Mouse (Mus musculus): ENCODE measurements at regions not wholly inside any gene's neighbourhood (a gene's known extent, or its start where the extent isn't known, plus 50 kb on each side); places are given as distances from the start of the nearest gene placed in this dataset.

GRCm38 (mm10) chr3:56764336-56764735 lies 537.5 kb downstream of the Tm4sf1 start:
- ATAC-seq (ENCODE audit: low FRiP score, low read depth) = no peak
- Histone ChIP-seq H3K4me2 (replicated peaks) (no peak overlapping the region), H3K4me3 (no peak overlapping the region), H3K9ac (no peak overlapping the region), H3K4me1 (no peaks in the 10 kb centered on the region), H3K9me3 (no peaks in the 10 kb centered on the region), H3K36me3 (no peaks in the 10 kb centered on the region), H3K27ac (no peak overlapping the region), H3K27me3 (replicated peaks) (no peaks in the 10 kb centered on the region)
- 91% methylated on average over 3 of the region's 3 CpGs for WGBS

- Histone ChIP-seq H3K4me3 (no peak overlapping the region), H3K9me3 (no peaks in the 10 kb centered on the region), H3K27ac (no peak overlapping the region), H3K27me3 (replicated peaks) (no peaks in the 10 kb centered on the region), H3K4me2 (replicated peaks) (no peak overlapping the region), H3K4me1 (no peaks in the 10 kb centered on the region), H3K36me3 (no peaks in the 10 kb centered on the region), H3K9ac (no peak overlapping the region)
- WGBS = 89% methylated on average over 6 of the region's 6 CpGs
- ATAC-seq (ENCODE audit: low FRiP score, low read depth) = no peak
Measured at GRCm38 (mm10) chr3:56763896-56764295, 537.9 kb downstream of the Tm4sf1 start.

GRCm38 (mm10) chr3:56753654-56754053 lies 548.1 kb downstream of the Tm4sf1 start:
- H3K4me3 ChIP-seq = no peak overlapping the region
- no peak overlapping the region for H3K9ac ChIP-seq
- no peaks in the 10 kb centered on the region for H3K4me1 ChIP-seq
- H3K4me2 ChIP-seq (replicated peaks) = no peak overlapping the region
- no peaks in the 10 kb centered on the region for H3K27me3 ChIP-seq (replicated peaks)
- no peaks in the 10 kb centered on the region for H3K36me3 ChIP-seq
- WGBS = 32% methylated on average over 3 of the region's 3 CpGs
- 0 out of 2 replicates have a peak, but pooled peaks have one; percentile 37 for ATAC-seq (ENCODE audit: low FRiP score, low read depth)
- H3K27ac ChIP-seq = no peak overlapping the region
- H3K9me3 ChIP-seq = no peaks in the 10 kb centered on the region

GRCm38 (mm10) chr3:56751926-56752325 lies 549.9 kb downstream of the Tm4sf1 start:
- Histone ChIP-seq H3K27ac (no peak overlapping the region), H3K4me2 (replicated peaks) (no peak overlapping the region), H3K4me3 (no peak overlapping the region), H3K36me3 (no peaks in the 10 kb centered on the region), H3K9me3 (no peaks in the 10 kb centered on the region), H3K9ac (no peak overlapping the region), H3K27me3 (replicated peaks) (no peaks in the 10 kb centered on the region), H3K4me1 (no peaks in the 10 kb centered on the region)
- ATAC-seq (ENCODE audit: low FRiP score, low read depth) = no peak
- 92% methylated on average over 1 of the region's 1 CpGs for WGBS

- Histone ChIP-seq H3K36me3 (no peaks in the 10 kb centered on the region), H3K9ac (no peak overlapping the region), H3K27me3 (replicated peaks) (no peaks in the 10 kb centered on the region), H3K9me3 (no peaks in the 10 kb centered on the region), H3K4me3 (no peak overlapping the region), H3K4me1 (no peaks in the 10 kb centered on the region), H3K4me2 (replicated peaks) (no peak overlapping the region), H3K27ac (no peak overlapping the region)
- no peak for ATAC-seq (ENCODE audit: low FRiP score, low read depth)
Measured at GRCm38 (mm10) chr3:56740902-56741301, 557.4 kb upstream of the Nbea start.

GRCm38 (mm10) chr3:56739451-56739850 lies 556.0 kb upstream of the Nbea start:
- H3K27me3 ChIP-seq (replicated peaks) = no peaks in the 10 kb centered on the region
- H3K4me1 ChIP-seq = no peaks in the 10 kb centered on the region
- 88% methylated on average over 3 of the region's 3 CpGs for WGBS
- H3K9me3 ChIP-seq = no peaks in the 10 kb centered on the region
- H3K4me3 ChIP-seq = no peak overlapping the region
- no peak overlapping the region for H3K9ac ChIP-seq
- no peaks in the 10 kb centered on the region for H3K36me3 ChIP-seq
- no peak overlapping the region for H3K4me2 ChIP-seq (replicated peaks)
- ATAC-seq (ENCODE audit: low FRiP score, low read depth) = no peak
- H3K27ac ChIP-seq = no peak overlapping the region

GRCm38 (mm10) chr3:56730849-56731248 lies 547.3 kb upstream of the Nbea start:
- no peak overlapping the region for H3K9ac ChIP-seq
- ATAC-seq (ENCODE audit: low FRiP score, low read depth) = no peak
- no peak overlapping the region for H3K4me2 ChIP-seq (replicated peaks)
- H3K36me3 ChIP-seq = no peaks in the 10 kb centered on the region
- 55% methylated on average over 3 of the region's 3 CpGs for WGBS
- no peak overlapping the region for H3K27ac ChIP-seq
- no peaks in the 10 kb centered on the region for H3K9me3 ChIP-seq
- no peaks in the 10 kb centered on the region for H3K4me1 ChIP-seq
- H3K27me3 ChIP-seq (replicated peaks) = no peaks in the 10 kb centered on the region
- no peak overlapping the region for H3K4me3 ChIP-seq

GRCm38 (mm10) chr3:56724991-56725390 lies 541.5 kb upstream of the Nbea start:
- H3K9me3 ChIP-seq = no peaks in the 10 kb centered on the region
- no peak overlapping the region for H3K4me3 ChIP-seq
- no peaks in the 10 kb centered on the region for H3K36me3 ChIP-seq
- no peak overlapping the region for H3K4me2 ChIP-seq (replicated peaks)
- no peaks in the 10 kb centered on the region for H3K27me3 ChIP-seq (replicated peaks)
- H3K4me1 ChIP-seq = no peaks in the 10 kb centered on the region
- no peak overlapping the region for H3K9ac ChIP-seq
- H3K27ac ChIP-seq = no peak overlapping the region
- no peak for ATAC-seq (ENCODE audit: low FRiP score, low read depth)

GRCm38 (mm10) chr3:56708260-56708659 lies 524.8 kb upstream of the Nbea start:
- no peaks in the 10 kb centered on the region for H3K27me3 ChIP-seq (replicated peaks)
- H3K36me3 ChIP-seq = no peaks in the 10 kb centered on the region
- no peak for ATAC-seq (ENCODE audit: low FRiP score, low read depth)
- no peak overlapping the region for H3K27ac ChIP-seq
- no peak overlapping the region for H3K4me3 ChIP-seq
- H3K9me3 ChIP-seq = no peaks in the 10 kb centered on the region
- H3K4me1 ChIP-seq = no peaks in the 10 kb centered on the region
- no peak overlapping the region for H3K4me2 ChIP-seq (replicated peaks)
- WGBS = 56% methylated on average over 1 of the region's 1 CpGs
- no peak overlapping the region for H3K9ac ChIP-seq

- Histone ChIP-seq H3K4me3 (no peak overlapping the region), H3K4me2 (replicated peaks) (no peak overlapping the region), H3K36me3 (no peaks in the 10 kb centered on the region), H3K4me1 (no peaks in the 10 kb centered on the region), H3K27ac (no peak overlapping the region), H3K27me3 (replicated peaks) (no peaks in the 10 kb centered on the region), H3K9ac (no peak overlapping the region), H3K9me3 (no peaks in the 10 kb centered on the region)
- no peak for ATAC-seq (ENCODE audit: low FRiP score, low read depth)
- WGBS = 69% methylated on average over 3 of the region's 3 CpGs
Measured at GRCm38 (mm10) chr3:56707312-56707711, 523.8 kb upstream of the Nbea start.

- H3K4me3 ChIP-seq = no peak overlapping the region
- H3K9ac ChIP-seq = no peak overlapping the region
- 80% methylated on average over 4 of the region's 4 CpGs for WGBS
- no peaks in the 10 kb centered on the region for H3K36me3 ChIP-seq
- no peak overlapping the region for H3K27ac ChIP-seq
- H3K9me3 ChIP-seq = no peaks in the 10 kb centered on the region
- H3K4me1 ChIP-seq = no peaks in the 10 kb centered on the region
- H3K4me2 ChIP-seq (replicated peaks) = no peak overlapping the region
- ATAC-seq (ENCODE audit: low FRiP score, low read depth) = no peak
- H3K27me3 ChIP-seq (replicated peaks) = no peaks in the 10 kb centered on the region
Measured at GRCm38 (mm10) chr3:56706038-56706437, 522.5 kb upstream of the Nbea start.

- Histone ChIP-seq H3K36me3 (no peaks in the 10 kb centered on the region), H3K9me3 (no peaks in the 10 kb centered on the region), H3K9ac (no peak overlapping the region), H3K27ac (peak overlapping the region; percentile 32; the same call in 1 of the 2 replicates), H3K4me3 (no peak overlapping the region), H3K27me3 (replicated peaks) (no peaks in the 10 kb centered on the region), H3K4me2 (replicated peaks) (peak overlapping the region; percentile 0; the same call in 1 of the 2 replicates), H3K4me1 (peaks cover 24% of the 10 kb centered on the region)
- ATAC-seq (ENCODE audit: low FRiP score, low read depth) = 0 out of 2 replicates have a peak, but pooled peaks have one; percentile 18
Measured at GRCm38 (mm10) chr3:56698941-56699340, 515.4 kb upstream of the Nbea start.

GRCm38 (mm10) chr3:56698248-56698647 lies 514.7 kb upstream of the Nbea start:
- ATAC-seq (ENCODE audit: low FRiP score, low read depth) = peak; percentile 97
- H3K9ac ChIP-seq = no peak overlapping the region
- H3K4me2 ChIP-seq (replicated peaks) = peak overlapping the region; percentile 0; the same call in 1 of the 2 replicates
- H3K27me3 ChIP-seq (replicated peaks) = no peaks in the 10 kb centered on the region
- H3K9me3 ChIP-seq = no peaks in the 10 kb centered on the region
- H3K36me3 ChIP-seq = no peaks in the 10 kb centered on the region
- H3K4me3 ChIP-seq = no peak overlapping the region
- no peak overlapping the region; the same call in 1 of the 2 replicates for H3K27ac ChIP-seq
- WGBS = 0% methylated on average over 1 of the region's 1 CpGs
- H3K4me1 ChIP-seq = peaks cover 24% of the 10 kb centered on the region
